In the genomic region with DNA sequence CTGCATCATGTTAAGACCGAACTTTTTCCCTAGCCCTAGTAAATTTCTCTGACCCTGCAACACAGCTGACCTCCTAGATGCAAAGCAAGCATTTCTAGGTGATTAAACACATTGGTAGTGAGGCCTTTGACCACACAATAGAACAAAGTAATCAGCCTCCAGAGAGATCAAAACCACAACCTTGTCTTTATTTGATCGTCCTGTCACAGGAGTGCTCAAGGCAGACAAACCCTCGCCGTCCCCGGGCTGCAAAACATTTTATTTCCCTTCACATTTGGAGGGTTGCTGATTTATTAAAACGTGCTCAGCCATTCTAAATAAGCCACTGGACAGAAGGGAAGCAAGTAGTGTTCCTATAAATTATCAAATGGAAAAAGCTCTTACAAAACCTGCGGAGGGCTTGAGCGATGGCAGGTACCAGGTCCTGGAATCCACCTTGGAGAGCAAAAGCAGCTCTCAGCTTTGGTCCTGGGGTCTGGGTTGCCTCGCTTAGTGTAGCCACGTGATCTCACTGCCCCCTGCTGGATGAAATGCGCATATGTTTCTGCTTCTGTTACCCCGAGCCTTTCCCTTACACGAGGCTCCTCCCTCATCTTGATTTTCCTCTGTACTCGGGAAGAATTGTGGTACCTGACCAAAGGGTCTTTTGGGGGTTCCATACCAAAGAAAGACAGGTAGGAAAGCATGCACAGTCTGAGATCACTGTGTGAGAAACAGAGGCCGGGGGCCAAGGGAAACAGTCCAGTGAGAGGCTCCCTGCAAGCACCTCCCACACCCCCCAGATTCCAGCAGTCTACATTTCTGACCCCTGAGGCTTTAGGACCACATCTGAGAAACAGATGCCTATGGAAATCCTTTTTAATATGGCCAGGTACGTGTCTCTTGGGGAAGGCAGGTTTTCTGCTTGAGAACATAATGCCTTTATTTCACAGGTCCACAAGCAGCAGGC, we compare ENCODE assay signal across 7 mouse cellular contexts.
DNase-seq lines count a peak whose midpoint lies in the region; ATAC-seq and TF ChIP-seq lines count a peak whose summit lies in the region.

No protein-coding gene starts in this region.

- 20% methylated on average over 16 of the region's 16 CpGs for WGBS in intestine, postnatal 0 days
- WGBS in midbrain, embryonic 11.5 days: 14% methylated on average over 16 of the region's 16 CpGs

- DNase-seq in adrenal gland, adult 8-10 months: peak; percentile 43
- peak; percentile 82 for DNase-seq in embryo, embryonic 11.5 days (ENCODE audit: low read depth, low spot score)
- DNase-seq in left cerebral cortex, postnatal 25 days (ENCODE audit: low spot score in 2 of 2): peak; percentile 87 to 93
- peak; percentile 97 for DNase-seq in midbrain, embryonic 11.5 days (ENCODE audit: low spot score, missing footprints)
- peak; percentile 5 to 55 for DNase-seq in spleen, postnatal 10 days (ENCODE audit: low spot score in 2 of 2)

- no peaks in the 10 kb centered on the region for H3K36me3 ChIP-seq in intestine, postnatal 0 days (ENCODE audit: control insufficient read depth, insufficient read depth)
- H3K36me3 ChIP-seq in midbrain, embryonic 11.5 days (ENCODE audit: control insufficient read depth, insufficient read depth, low read length): no peaks in the 10 kb centered on the region

- no peaks in the 10 kb centered on the region for H3K4me1 ChIP-seq in intestine, postnatal 0 days (replicated peaks; ENCODE audit: control insufficient read depth, insufficient read depth, low read length)
- H3K4me1 ChIP-seq in midbrain, embryonic 11.5 days (ENCODE audit: control insufficient read depth, insufficient read depth, low read length): no peaks in the 10 kb centered on the region

- no peak overlapping the region for H3K4me3 ChIP-seq in intestine, postnatal 0 days (ENCODE audit: low read depth, low read length)
- no peak overlapping the region for H3K4me3 ChIP-seq in midbrain, embryonic 11.5 days (ENCODE audit: low read depth, low read length)

- no peaks in the 10 kb centered on the region for H3K27me3 ChIP-seq in intestine, postnatal 0 days (replicated peaks; ENCODE audit: control insufficient read depth, insufficient read depth, low read length)
- H3K27me3 ChIP-seq in midbrain, embryonic 11.5 days (ENCODE audit: control insufficient read depth, insufficient read depth, low read length): no peaks in the 10 kb centered on the region

- ATAC-seq in granulocyte monocyte progenitor cell, adult 5-6 weeks (replicated peaks; ENCODE audit: poor library complexity, severe bottlenecking): peak; percentile 92
- ATAC-seq in intestine, postnatal 0 days: peak; percentile 38; the same call in 1 of the 2 replicates
- ATAC-seq in midbrain, embryonic 11.5 days (ENCODE audit: low FRiP score): peak; percentile 96

- H3K9me3 ChIP-seq in intestine, postnatal 0 days (ENCODE audit: control insufficient read depth): no peaks in the 10 kb centered on the region
- no peaks in the 10 kb centered on the region for H3K9me3 ChIP-seq in midbrain, embryonic 11.5 days (ENCODE audit: control insufficient read depth, low read length)

- no peak overlapping the region for H3K27ac ChIP-seq in intestine, postnatal 0 days (ENCODE audit: low read depth, low read length)
- H3K27ac ChIP-seq in midbrain, embryonic 11.5 days (ENCODE audit: low read depth, low read length): no peak overlapping the region

- peak; percentile 98 for TF ChIP-seq CTCF in intestine, postnatal 0 days (IDR thresholded peaks at IDR 0.05; ENCODE audit: low read depth)

- H3K9ac ChIP-seq in intestine, postnatal 0 days (ENCODE audit: low read depth, low read length): no peak overlapping the region
- H3K9ac ChIP-seq in midbrain, embryonic 11.5 days (ENCODE audit: low read length): no peak overlapping the region

- H3K4me2 ChIP-seq in intestine, postnatal 0 days (replicated peaks; ENCODE audit: low read depth): peak overlapping the region; percentile 31; the same call in 1 of the 2 replicates
- H3K4me2 ChIP-seq in midbrain, embryonic 11.5 days: peak overlapping the region; percentile 17; the same call in 1 of the 2 replicates

- intact Hi-C loops in left cerebral cortex, postnatal 25 days (cut with DNase I): loop anchor here (2.0 to 10.0 kb wide), 2 partner anchors 1183 to 1665 kb away; no protein-coding TSS in a partner anchor

Comparison
In these comparisons a context has a peak if more than half of its experiments do, and no peak if none do; other contexts are left out.
1. DNase-seq: peak in every context shown above with its lines; median percentile 97 in midbrain, embryonic 11.5 days; 90 in left cerebral cortex, postnatal 25 days; 82 in embryo, embryonic 11.5 days; 43 in adrenal gland, adult 8-10 months; 30 in spleen, postnatal 10 days.
2. ATAC-seq: peak in every context shown above with its lines; median percentile 96 in midbrain, embryonic 11.5 days; 92 in granulocyte monocyte progenitor cell, adult 5-6 weeks; 38 in intestine, postnatal 0 days.